Mouse (Mus musculus): ENCODE results near the gene Platr17. TPM values are rescaled to one million over a fixed set of nuclear protein-coding genes. Genes with fewer than 3 reads are reported as not detected.
"Not testable (repeated sequence)": the region's sequence is repeated elsewhere in the genome, so short reads cannot be mapped to it uniquely, and the experiment has no call there.

Gene Platr17
- total RNA-seq, 1 experiment from 2014 or later, result 0.93 TPM

GRCm38 (mm10) chr17:33932970-33933369 is 28.0 kb downstream of the Platr17 start:
- no peak for ATAC-seq (ENCODE audit: extremely low read depth, insufficient number of reproducible peaks, low FRiP score, poor library complexity, severe bottlenecking)

GRCm38 (mm10) chr17:33935422-33936055 is 30.6 kb downstream of the Platr17 start:
- no peak for ATAC-seq (ENCODE audit: extremely low read depth, insufficient number of reproducible peaks, low FRiP score, poor library complexity, severe bottlenecking)

GRCm38 (mm10) chr17:33936993-33937392 is 32.1 kb downstream of the Platr17 start:
- no peak for ATAC-seq (ENCODE audit: extremely low read depth, insufficient number of reproducible peaks, low FRiP score, poor library complexity, severe bottlenecking)

- ATAC-seq (ENCODE audit: extremely low read depth, insufficient number of reproducible peaks, low FRiP score, poor library complexity, severe bottlenecking), result no peak
Measured at GRCm38 (mm10) chr17:33938783-33939182, 33.8 kb downstream of the Platr17 start.

GRCm38 (mm10) chr17:33940206-33940805 is 35.4 kb downstream of the Platr17 start, which contains the start of the genes Pfdn6 and Wdr46:
Gene Pfdn6 (minus strand): TSS chr17:33940343.
Gene Wdr46 (plus strand): TSS chr17:33940660.
- ATAC-seq (ENCODE audit: extremely low read depth, insufficient number of reproducible peaks, low FRiP score, poor library complexity, severe bottlenecking), result peak; percentile 81

- ATAC-seq (ENCODE audit: extremely low read depth, insufficient number of reproducible peaks, low FRiP score, poor library complexity, severe bottlenecking), result no peak
Measured at GRCm38 (mm10) chr17:33940981-33941380, 36.0 kb downstream of the Platr17 start.

GRCm38 (mm10) chr17:33941381-33941780 is 36.4 kb downstream of the Platr17 start:
- ATAC-seq (ENCODE audit: extremely low read depth, insufficient number of reproducible peaks, low FRiP score, poor library complexity, severe bottlenecking), result no peak

- ATAC-seq (ENCODE audit: extremely low read depth, insufficient number of reproducible peaks, low FRiP score, poor library complexity, severe bottlenecking), result no peak
Measured at GRCm38 (mm10) chr17:33943454-33943853, 38.5 kb downstream of the Platr17 start.

- ATAC-seq (ENCODE audit: extremely low read depth, insufficient number of reproducible peaks, low FRiP score, poor library complexity, severe bottlenecking), result no peak
Measured at GRCm38 (mm10) chr17:33947430-33948089, 42.6 kb downstream of the Platr17 start.

DNA sequence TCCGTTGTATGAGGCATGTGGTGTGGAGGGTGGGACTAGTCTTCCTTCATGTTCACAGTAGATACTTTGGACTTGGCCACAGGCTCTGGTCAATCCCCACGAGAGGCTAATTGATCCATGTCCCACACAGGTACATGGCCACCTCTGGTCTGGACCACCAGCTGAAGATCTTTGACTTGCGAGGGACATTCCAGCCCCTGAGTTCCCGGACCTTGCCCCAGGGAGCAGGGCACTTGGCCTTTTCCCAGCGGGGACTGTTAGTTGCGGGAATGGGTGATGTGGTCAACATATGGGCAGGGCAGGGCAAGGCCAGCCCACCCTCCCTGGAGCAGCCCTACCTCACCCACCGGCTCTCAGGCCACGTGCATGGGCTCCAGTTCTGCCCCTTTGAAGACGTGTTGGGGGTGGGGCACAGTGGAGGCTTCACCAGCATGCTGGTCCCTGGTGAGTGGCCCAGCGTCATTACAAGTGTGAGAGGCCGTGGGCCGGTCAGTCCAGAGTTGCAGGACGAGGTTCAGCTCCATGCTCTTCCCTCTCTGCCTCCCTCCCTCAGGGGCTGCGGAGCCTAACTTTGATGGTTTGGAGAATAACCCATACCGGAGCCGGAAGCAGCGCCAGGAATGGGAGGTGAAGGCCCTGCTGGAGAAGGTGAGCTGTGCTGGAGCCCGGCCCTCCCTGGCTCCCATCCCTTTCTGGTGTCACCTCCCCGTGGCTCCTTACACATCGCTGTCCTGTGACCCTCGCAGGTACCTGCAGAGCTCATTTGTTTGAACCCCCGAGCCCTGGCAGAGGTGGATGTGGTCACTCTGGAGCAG is 43.4 kb downstream of the Platr17 start:
- ATAC-seq (ENCODE audit: extremely low read depth, insufficient number of reproducible peaks, low FRiP score, poor library complexity, severe bottlenecking), result no peak

DNA sequence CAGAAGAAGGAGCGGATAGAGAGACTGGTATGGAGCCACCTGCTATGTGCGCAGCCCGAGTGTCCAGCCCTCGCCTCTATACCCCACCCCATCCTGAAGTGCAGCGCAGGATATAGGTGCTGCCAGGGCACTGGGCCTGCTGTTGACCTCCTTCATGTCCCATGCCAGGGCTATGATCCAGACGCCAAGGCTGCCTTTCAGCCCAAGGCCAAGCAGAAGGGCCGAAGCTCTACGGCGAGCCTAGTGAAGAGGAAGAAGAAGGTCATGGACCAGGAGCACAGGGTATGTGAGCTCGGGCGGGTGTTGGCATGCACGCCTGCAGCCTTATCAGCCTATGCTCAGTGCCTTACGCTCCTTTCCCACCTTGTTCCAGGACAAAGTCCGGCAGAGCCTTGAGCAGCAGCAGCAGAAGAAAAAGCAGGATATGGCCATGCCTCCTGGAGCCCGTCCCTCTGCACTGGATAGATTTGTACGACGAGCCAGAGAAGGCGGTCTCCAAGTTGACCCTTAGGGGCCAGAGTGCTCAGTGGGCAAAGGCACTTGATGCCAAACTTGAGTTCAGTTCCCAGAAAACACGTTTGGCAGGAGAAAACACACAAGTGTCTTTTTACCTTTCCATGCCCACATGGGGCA is 44.1 kb downstream of the Platr17 start:
- ATAC-seq (ENCODE audit: extremely low read depth, insufficient number of reproducible peaks, low FRiP score, poor library complexity, severe bottlenecking), result no peak

- no peak for ATAC-seq (ENCODE audit: extremely low read depth, insufficient number of reproducible peaks, low FRiP score, poor library complexity, severe bottlenecking)
Measured at GRCm38 (mm10) chr17:33950131-33950625, 45.2 kb downstream of the Platr17 start.

DNA sequence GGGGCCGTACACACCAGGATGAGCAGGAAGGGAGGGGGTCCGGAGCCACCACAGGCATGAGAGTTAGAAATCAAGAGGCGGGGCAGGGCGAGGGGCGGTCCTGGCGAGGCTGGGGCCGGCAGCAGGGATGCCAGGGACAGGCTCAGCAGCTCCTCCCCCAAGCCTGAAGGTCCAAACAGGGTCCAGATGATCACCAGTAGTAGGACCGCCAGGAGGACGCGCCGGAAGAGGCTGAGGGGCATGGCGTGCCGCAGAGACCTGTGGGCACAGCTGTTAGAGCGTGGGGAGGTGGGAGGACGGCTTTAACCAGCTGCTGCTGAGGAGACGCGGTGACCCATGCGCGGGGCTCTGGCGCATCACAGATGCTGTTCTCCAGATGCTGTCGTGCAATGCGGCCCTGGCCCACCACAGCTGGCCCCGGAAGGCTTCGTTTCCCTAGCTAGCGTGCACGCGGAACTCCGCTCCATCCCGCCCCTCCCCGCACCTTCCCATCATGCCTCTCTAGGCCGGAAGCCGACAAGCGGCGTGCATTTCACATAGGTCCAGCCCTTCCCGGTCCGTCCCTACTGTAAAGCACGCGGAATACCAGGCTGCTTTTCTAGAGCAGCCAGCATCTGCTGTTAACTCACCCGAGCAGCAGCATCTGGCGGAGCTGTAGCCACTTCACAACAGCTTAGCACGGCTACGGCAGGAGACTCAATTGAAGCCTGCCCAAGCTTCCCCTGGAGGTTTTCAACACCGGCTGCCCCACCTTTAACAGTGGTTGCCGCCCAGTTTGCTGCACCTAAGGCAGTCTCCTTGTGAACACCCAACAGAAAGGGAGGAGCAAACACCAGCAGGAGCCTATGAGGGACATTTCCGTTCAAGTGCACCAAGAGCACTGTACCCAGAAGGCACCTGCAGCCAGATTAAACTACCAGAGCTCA is 46.3 kb downstream of the Platr17 start, which contains the start of gene B3galt4:
Gene B3galt4, minus strand, starts transcription at position 468 of the 926 bp plus-strand sequence.
- peak; percentile 27; the same call in 1 of the 2 replicates for ATAC-seq (ENCODE audit: extremely low read depth, insufficient number of reproducible peaks, low FRiP score, poor library complexity, severe bottlenecking)

GRCm38 (mm10) chr17:33952015-33952414 is 47.1 kb downstream of the Platr17 start:
- not testable (repeated sequence) for ATAC-seq (ENCODE audit: extremely low read depth, insufficient number of reproducible peaks, low FRiP score, poor library complexity, severe bottlenecking)

GRCm38 (mm10) chr17:33952879-33953278 is 47.9 kb downstream of the Platr17 start:
- ATAC-seq (ENCODE audit: extremely low read depth, insufficient number of reproducible peaks, low FRiP score, poor library complexity, severe bottlenecking), result no peak

DNA sequence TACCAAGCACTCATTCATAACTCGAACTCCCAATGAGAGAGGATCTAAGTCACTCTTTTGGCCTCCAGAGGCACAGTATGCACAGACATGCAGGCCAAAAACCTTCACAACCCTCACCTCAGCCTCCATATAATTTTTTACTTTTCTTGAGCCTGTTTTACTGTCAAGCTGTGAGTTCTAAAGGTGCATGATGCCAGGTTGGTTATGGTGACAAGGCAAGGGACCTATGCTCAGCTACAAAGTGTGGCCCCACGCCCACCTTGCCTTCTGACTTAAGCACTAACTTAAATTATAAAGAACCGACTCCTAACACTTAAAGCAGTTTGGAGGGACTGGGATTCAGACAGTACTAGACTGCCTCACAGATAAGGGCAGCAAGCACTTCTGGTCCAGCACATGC is 48.4 kb downstream of the Platr17 start:
- ATAC-seq (ENCODE audit: extremely low read depth, insufficient number of reproducible peaks, low FRiP score, poor library complexity, severe bottlenecking), result no peak

DNA sequence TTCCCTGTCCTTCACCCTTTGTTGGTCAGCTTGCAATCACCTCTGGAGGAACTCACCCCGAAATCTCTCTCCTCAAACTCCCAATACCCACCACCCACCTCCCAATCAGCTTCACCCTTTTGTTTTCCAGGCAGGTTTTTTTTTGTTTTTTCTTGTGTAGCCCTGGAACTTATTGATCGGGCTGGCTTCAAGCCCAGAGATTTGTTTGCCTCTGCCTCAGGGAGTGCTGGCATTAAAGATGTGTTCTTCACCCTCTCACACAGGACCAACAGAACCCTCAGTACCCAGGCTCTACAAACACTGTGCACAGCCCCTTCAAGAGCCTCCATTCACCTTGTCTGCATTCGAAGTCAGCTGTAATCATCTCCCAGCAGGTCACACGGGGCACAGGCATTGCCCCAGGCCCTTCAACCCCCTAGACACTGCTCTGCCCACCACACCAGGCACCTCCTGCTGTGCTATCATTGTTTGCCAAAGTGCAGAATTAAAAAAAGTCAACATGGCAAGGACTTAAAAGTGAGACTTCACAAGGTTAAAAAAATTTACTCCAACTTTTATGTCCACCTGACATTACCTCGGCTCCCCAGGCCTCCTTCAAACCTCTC is 49.1 kb downstream of the Platr17 start:
- ATAC-seq (ENCODE audit: extremely low read depth, insufficient number of reproducible peaks, low FRiP score, poor library complexity, severe bottlenecking), result no peak
